ENCODE assay signal across 20 mouse cellular contexts in the genomic region with DNA sequence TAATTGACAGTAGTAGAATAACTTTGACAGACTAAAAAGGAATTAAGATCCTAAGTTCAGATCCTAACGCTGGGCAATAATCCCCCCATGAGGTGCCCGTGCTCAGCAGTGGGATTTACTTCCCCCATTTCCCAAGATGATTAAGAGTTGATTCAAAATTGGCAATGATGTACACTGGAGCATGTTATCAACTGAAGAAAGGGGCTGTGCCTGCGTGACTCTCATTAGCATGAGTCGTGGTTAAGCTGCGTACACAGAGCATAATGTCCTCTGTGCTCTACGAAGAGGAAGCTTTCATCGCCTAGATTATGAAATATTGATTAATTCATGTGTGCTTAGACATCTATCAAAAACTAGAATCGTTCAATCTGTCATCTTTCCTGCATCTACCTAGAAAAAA. TPM values are rescaled to one million over a fixed set of nuclear protein-coding genes. Genes with fewer than 3 reads are reported as not detected.
DNase-seq lines count a peak whose midpoint lies in the region; ATAC-seq and TF ChIP-seq lines count a peak whose summit lies in the region.
"Had no signal": no experiment of that assay in that cellular context is flagged by ENCODE, and none has a peak within 500 bp of the region (broad histone marks: within the 10 kb centered on the region; RNA-seq: fewer than 3 reads in every experiment).

No protein-coding gene starts in this region.

- H3K27me3 ChIP-seq in CH12.LX (replicated peaks): no peaks in the 10 kb centered on the region
- no peaks in the 10 kb centered on the region for H3K27me3 ChIP-seq in hindbrain, embryonic 12.5 days
- H3K27me3 ChIP-seq in midbrain, embryonic 14.5 days (ENCODE audit: control insufficient read depth, insufficient read depth, low read length): no peaks in the 10 kb centered on the region
- no peaks in the 10 kb centered on the region; the same call in 1 of the 2 replicates for H3K27me3 ChIP-seq in kidney, adult 2 months (replicated peaks; ENCODE audit: control insufficient read depth, insufficient read depth, low read length)
- H3K27me3 ChIP-seq: limb, embryonic 15.5 days; stomach, embryonic 15.5 days had no signal

- TF ChIP-seq CTCF in CH12.LX (conservative IDR thresholded peaks at IDR 0.05 in 1 of 2, IDR thresholded peaks at IDR 0.05 in 1 of 2; ENCODE audit: low read depth in 2 of 2, low read length in 2 of 2): no peak
- TF ChIP-seq CTCF in brain, embryonic 14.5 days (IDR thresholded peaks at IDR 0.05; ENCODE audit: borderline replicate concordance, extremely low read depth, insufficient read depth, insufficient read length): no peak
- no peak for TF ChIP-seq CTCF in kidney, adult 2 months (conservative IDR thresholded peaks at IDR 0.05; ENCODE audit: insufficient read depth, insufficient read length, low read depth, low read length)

- H3K36me3 ChIP-seq in CH12.LX (replicated peaks in 1 of 2; ENCODE audit: control insufficient read depth in 1 of 2, insufficient read depth in 1 of 2, low read length in 1 of 2): no peaks in the 10 kb centered on the region
- H3K36me3 ChIP-seq in hindbrain, embryonic 12.5 days: no peaks in the 10 kb centered on the region
- H3K36me3 ChIP-seq in midbrain, embryonic 14.5 days (ENCODE audit: control insufficient read depth, insufficient read depth, low read length): no peaks in the 10 kb centered on the region
- no peaks in the 10 kb centered on the region for H3K36me3 ChIP-seq in kidney, adult 2 months (ENCODE audit: control insufficient read depth, insufficient read depth, low read length)
- H3K36me3 ChIP-seq: embryonic facial prominence, embryonic 13.5 days; limb, embryonic 15.5 days; stomach, embryonic 15.5 days had no signal

- H3K27ac ChIP-seq in CH12.LX (ENCODE audit: insufficient read depth, low read depth): no peak overlapping the region
- peak overlapping the region; percentile 41 for H3K27ac ChIP-seq in hindbrain, embryonic 12.5 days
- H3K27ac ChIP-seq in midbrain, embryonic 14.5 days (replicated peaks; ENCODE audit: low read depth, low read length): peak overlapping the region; percentile 70
- H3K27ac ChIP-seq in kidney, adult 2 months (ENCODE audit: insufficient read depth, low read depth, low read length): no peak overlapping the region
- H3K27ac ChIP-seq: embryonic facial prominence, embryonic 13.5 days; limb, embryonic 15.5 days; stomach, embryonic 15.5 days had no signal

- no peaks in the 10 kb centered on the region for H3K79me2 ChIP-seq in CH12.LX (replicated peaks; ENCODE audit: control insufficient read depth, extremely low read depth, insufficient read depth, poor library complexity, severe bottlenecking)

- peak; percentile 89 for ATAC-seq in hindbrain, embryonic 12.5 days (ENCODE audit: low FRiP score)
- ATAC-seq in midbrain, embryonic 14.5 days (ENCODE audit: low FRiP score, low TSS enrichment): peak; percentile 83
- ATAC-seq: activated CD4-positive, CD25-positive, alpha-beta regulatory T cell, adult 4 months had no signal

- TF ChIP-seq RAD21 in CH12.LX (IDR thresholded peaks at IDR 0.05; ENCODE audit: low read depth, low read length): no peak

- H3K9me3 ChIP-seq in CH12.LX (replicated peaks; ENCODE audit: low read length): no peaks in the 10 kb centered on the region
- no peaks in the 10 kb centered on the region for H3K9me3 ChIP-seq in hindbrain, embryonic 12.5 days (replicated peaks)
- no peaks in the 10 kb centered on the region for H3K9me3 ChIP-seq in midbrain, embryonic 14.5 days (ENCODE audit: control insufficient read depth, low read length)
- H3K9me3 ChIP-seq: embryonic facial prominence, embryonic 13.5 days; limb, embryonic 15.5 days; megakaryocyte, embryonic 14.5 days; stomach, embryonic 15.5 days had no signal

- peak overlapping the region; percentile 38; the same call in 1 of the 2 replicates for H3K4me2 ChIP-seq in CH12.LX (ENCODE audit: insufficient read depth, low read depth, poor library complexity, severe bottlenecking)
- H3K4me2 ChIP-seq in hindbrain, embryonic 12.5 days (replicated peaks): peak overlapping the region; percentile 32
- peak overlapping the region; percentile 48 for H3K4me2 ChIP-seq in midbrain, embryonic 14.5 days (ENCODE audit: low read length)
- H3K4me2 ChIP-seq: embryonic facial prominence, embryonic 13.5 days; heart, embryonic 11.5 days; limb, embryonic 15.5 days; stomach, embryonic 15.5 days had no signal

- DNase-seq in CH12.LX (ENCODE audit: extremely low read depth): no peak
- DNase-seq in brain, embryonic 14.5 days (ENCODE audit: low read depth): peak; percentile 85
- DNase-seq in midbrain, embryonic 14.5 days: peak; percentile 63
- DNase-seq in cerebellum, postnatal 36 days: no peak
- no peak for DNase-seq in heart, postnatal 10 days
- DNase-seq in kidney, adult 2 months: no peak
- DNase-seq: cerebellum, postnatal 25 days; gastrocnemius, postnatal 25 days; heart, postnatal 4 days; kidney, adult 18-20 months; kidney, postnatal 36 days; lung, adult 2 months; thymus, postnatal 14 days had no signal

- intact Hi-C loops in heart, postnatal 10 days (cut with DNase I): no loop called here

- TF ChIP-seq POLR2A in CH12.LX (IDR thresholded peaks at IDR 0.05; ENCODE audit: low read depth, low read length): no peak
- no peak for TF ChIP-seq POLR2A in brain, embryonic 14.5 days (IDR thresholded peaks at IDR 0.05; ENCODE audit: borderline replicate concordance, extremely low read depth, insufficient read depth, insufficient read length, poor library complexity, severe bottlenecking)
- TF ChIP-seq POLR2A in kidney, adult 2 months (IDR thresholded peaks at IDR 0.05; ENCODE audit: low read depth, low read length): no peak

- in situ Hi-C loops in CH12.LX (cut with MboI; ENCODE audit: low pct_ligation_motif_present, low pct_unique_long_range_greater_than_20kb, low sequenced_read_pairs): no loop called here

- H3K9ac ChIP-seq in CH12.LX (ENCODE audit: insufficient read depth, low read depth): no peak overlapping the region
- no peak overlapping the region for H3K9ac ChIP-seq in hindbrain, embryonic 12.5 days
- peak overlapping the region; percentile 12; the same call in 1 of the 2 replicates for H3K9ac ChIP-seq in midbrain, embryonic 14.5 days (replicated peaks; ENCODE audit: low read length)
- H3K9ac ChIP-seq: embryonic facial prominence, embryonic 13.5 days; limb, embryonic 15.5 days; stomach, embryonic 15.5 days had no signal

- TF ChIP-seq EP300 in CH12.LX (IDR thresholded peaks at IDR 0.05; ENCODE audit: low read length): no peak

- no peak overlapping the region for H3K4me3 ChIP-seq in CH12.LX (replicated peaks in 1 of 3; ENCODE audit: low read depth in 2 of 3, low read length in 2 of 3, poor library complexity in 1 of 3)
- no peak overlapping the region for H3K4me3 ChIP-seq in hindbrain, embryonic 12.5 days
- H3K4me3 ChIP-seq in midbrain, embryonic 14.5 days (replicated peaks; ENCODE audit: low read depth, low read length): 0 out of 2 replicates have a peak overlapping the region, but pooled peaks have one; percentile 12
- no peak overlapping the region for H3K4me3 ChIP-seq in kidney, adult 2 months (ENCODE audit: insufficient read depth, low read depth, low read length)
- H3K4me3 ChIP-seq: embryonic facial prominence, embryonic 13.5 days; limb, embryonic 15.5 days; megakaryocyte, embryonic 14.5 days; stomach, embryonic 15.5 days had no signal

- no peaks in the 10 kb centered on the region for H3K4me1 ChIP-seq in CH12.LX (ENCODE audit: control insufficient read depth in 1 of 2, insufficient read depth in 2 of 2)
- H3K4me1 ChIP-seq in hindbrain, embryonic 12.5 days: peaks cover 5% of the 10 kb centered on the region
- H3K4me1 ChIP-seq in midbrain, embryonic 14.5 days (ENCODE audit: control insufficient read depth, insufficient read depth, low read length): peaks cover 11% of the 10 kb centered on the region
- no peaks in the 10 kb centered on the region for H3K4me1 ChIP-seq in kidney, adult 2 months (ENCODE audit: control insufficient read depth, insufficient read depth, low read length)
- H3K4me1 ChIP-seq: embryonic facial prominence, embryonic 13.5 days; limb, embryonic 15.5 days; stomach, embryonic 15.5 days had no signal

- 65% methylated on average over 8 of the region's 8 CpGs for WGBS in hindbrain, embryonic 12.5 days
- 25% methylated on average over 8 of the region's 8 CpGs for WGBS in midbrain, embryonic 14.5 days
- WGBS in kidney, adult 2 months: 79% methylated on average over 8 of the region's 8 CpGs

- dilution Hi-C loops in CH12.LX (cut with MboI; ENCODE audit: extremely low pct_ligation_motif_present, extremely low pct_unique_long_range_greater_than_20kb, low sequenced_read_pairs): no loop called here

TF ChIP-seq in CH12.LX, 34 proteins besides CTCF, POLR2A, EP300 and RAD21 (continues in another document):
- TF ChIP-seq ZC3H11A (IDR thresholded peaks at IDR 0.05; ENCODE audit: low read depth, low read length): no peak
- no peak for TF ChIP-seq USF2 (conservative IDR thresholded peaks at IDR 0.05; ENCODE audit: low read depth, low read length)
- TF ChIP-seq SIN3A (IDR thresholded peaks at IDR 0.05; ENCODE audit: low read length): no peak
- no peak for TF ChIP-seq PAX5 (IDR thresholded peaks at IDR 0.05; ENCODE audit: low read length)
- TF ChIP-seq JUND (conservative IDR thresholded peaks at IDR 0.05; ENCODE audit: low read depth, low read length): no peak
- no peak for TF ChIP-seq E2F4 (IDR thresholded peaks at IDR 0.05; ENCODE audit: insufficient replicate concordance, low read depth, low read length)
- no peak for TF ChIP-seq SMC3 (IDR thresholded peaks at IDR 0.05; ENCODE audit: low read depth, low read length)
- TF ChIP-seq UBTF (IDR thresholded peaks at IDR 0.05; ENCODE audit: low read depth, low read length): no peak
- TF ChIP-seq CHD1 (IDR thresholded peaks at IDR 0.05; ENCODE audit: low read depth, low read length): no peak
- no peak for TF ChIP-seq ZMIZ1 (IDR thresholded peaks at IDR 0.05; ENCODE audit: low read depth, low read length)
- no peak for TF ChIP-seq ZNF384 (IDR thresholded peaks at IDR 0.05; ENCODE audit: low read depth, low read length)
- TF ChIP-seq BHLHE40 (IDR thresholded peaks at IDR 0.05; ENCODE audit: low read depth, low read length): no peak
- no peak for TF ChIP-seq POLR2AphosphoS2 (IDR thresholded peaks at IDR 0.05; ENCODE audit: low read depth, low read length)
- no peak for TF ChIP-seq JUN (IDR thresholded peaks at IDR 0.05; ENCODE audit: insufficient read depth, low read depth, low read length)
- no peak for TF ChIP-seq NRF1 (IDR thresholded peaks at IDR 0.05; ENCODE audit: low read depth, low read length)
- TF ChIP-seq MAX (IDR thresholded peaks at IDR 0.05; ENCODE audit: low read length): no peak

RNA-seq across cellular contexts. Expression of a gene that starts 59.4 kb away (rescaled TPM):
- 1.4 and 1.8 TPM in 2 replicates for total RNA-seq in CH12.LX (2012; rRNA removed)
- 4.1 and 4.6 TPM in 2 replicates for total RNA-seq in CH12.LX (2014; rRNA removed)
- polyA plus RNA-seq in CH12.LX (2012; ENCODE audit: insufficient read length, low read depth): 6.1 and 7.1 TPM in 2 replicates
- 27.6 and 29.8 TPM in 2 replicates for polyA plus RNA-seq in brain, embryonic 14.5 days (2012; rRNA removed)
- polyA plus RNA-seq in hindbrain, embryonic 12.5 days (2016; fragmentation: Nextera tagmentation; extraction: Ambion mirVana): 17.1 and 22.5 TPM in 2 replicates
- polyA plus RNA-seq in midbrain, embryonic 14.5 days (2014; fragmentation: Nextera tagmentation; extraction: Ambion mirVana): 26.1 and 32.2 TPM in 2 replicates
- total RNA-seq in heart, postnatal 10 days (2021): 10 to 100 TPM; 74.8 to 95.8 TPM
- 23.1 and 24.0 TPM in 2 replicates for polyA plus RNA-seq in kidney, adult 2 months (2012; rRNA removed)

Comparison
In these comparisons a context has a peak if more than half of its experiments do, and no peak if none do; other contexts are left out.
1. DNase-seq: peak in brain, embryonic 14.5 days (single experiment) and midbrain, embryonic 14.5 days (single experiment); none in CH12.LX (single experiment), cerebellum, postnatal 36 days (0 of 2), heart, postnatal 10 days (0 of 2) and kidney, adult 2 months (single experiment).
2. H3K27ac ChIP-seq: peak in hindbrain, embryonic 12.5 days (single experiment) and midbrain, embryonic 14.5 days (single experiment); none in CH12.LX (single experiment) and kidney, adult 2 months (single experiment).
3. Peak in every context shown above with its lines, with median percentiles within 50 percentile points of each other: H3K4me2 ChIP-seq.